Mouse (Mus musculus): ENCODE data around the gene Wdfy3. TPM values are rescaled to one million over a fixed set of nuclear protein-coding genes. Genes with fewer than 3 reads are reported as not detected.

Wdfy3 gene
- total RNA-seq, 1 experiment from 2014 or later: 11.2 TPM

GRCm38 (mm10) chr5:102063013-102063752 is 6.5 kb downstream of the Wdfy3 start:
- no peak for ATAC-seq (replicated peaks in 1 of 2; ENCODE audit: insufficient read depth in 1 of 2, low FRiP score in 2 of 2, low TSS enrichment in 1 of 2, low read depth in 1 of 2, poor library complexity in 2 of 2, severe bottlenecking in 2 of 2)

- ATAC-seq (replicated peaks in 1 of 2; ENCODE audit: insufficient read depth in 1 of 2, low FRiP score in 2 of 2, low TSS enrichment in 1 of 2, low read depth in 1 of 2, poor library complexity in 2 of 2, severe bottlenecking in 2 of 2): no peak
These were observed 7.9 kb downstream of the Wdfy3 start for GRCm38 (mm10) chr5:102061816-102062215.

GRCm38 (mm10) chr5:102055946-102056345 is 13.8 kb downstream of the Wdfy3 start:
- ATAC-seq (replicated peaks in 1 of 2; ENCODE audit: insufficient read depth in 1 of 2, low FRiP score in 2 of 2, low TSS enrichment in 1 of 2, low read depth in 1 of 2, poor library complexity in 2 of 2, severe bottlenecking in 2 of 2): no peak

GRCm38 (mm10) chr5:102055130-102055641 is 14.5 kb downstream of the Wdfy3 start:
- ATAC-seq (replicated peaks in 1 of 2; ENCODE audit: insufficient read depth in 1 of 2, low FRiP score in 2 of 2, low TSS enrichment in 1 of 2, low read depth in 1 of 2, poor library complexity in 2 of 2, severe bottlenecking in 2 of 2): peak in 1 of 2 experiments; percentile 29; a peak in 1 of 4 replicates

- no peak for ATAC-seq (replicated peaks in 1 of 2; ENCODE audit: insufficient read depth in 1 of 2, low FRiP score in 2 of 2, low TSS enrichment in 1 of 2, low read depth in 1 of 2, poor library complexity in 2 of 2, severe bottlenecking in 2 of 2)
These were observed 15.1 kb downstream of the Wdfy3 start for GRCm38 (mm10) chr5:102054511-102055093.

- ATAC-seq (replicated peaks in 1 of 2; ENCODE audit: insufficient read depth in 1 of 2, low FRiP score in 2 of 2, low TSS enrichment in 1 of 2, low read depth in 1 of 2, poor library complexity in 2 of 2, severe bottlenecking in 2 of 2): no peak
These were observed 16.8 kb downstream of the Wdfy3 start for GRCm38 (mm10) chr5:102052906-102053305.

- no peak for ATAC-seq (replicated peaks in 1 of 2; ENCODE audit: insufficient read depth in 1 of 2, low FRiP score in 2 of 2, low TSS enrichment in 1 of 2, low read depth in 1 of 2, poor library complexity in 2 of 2, severe bottlenecking in 2 of 2)
These were observed 17.3 kb downstream of the Wdfy3 start for GRCm38 (mm10) chr5:102052465-102052864.

- ATAC-seq (replicated peaks in 1 of 2; ENCODE audit: insufficient read depth in 1 of 2, low FRiP score in 2 of 2, low TSS enrichment in 1 of 2, low read depth in 1 of 2, poor library complexity in 2 of 2, severe bottlenecking in 2 of 2): no peak
These were observed 19.0 kb downstream of the Wdfy3 start for GRCm38 (mm10) chr5:102050677-102051076.

GRCm38 (mm10) chr5:102048416-102048815 is 21.3 kb downstream of the Wdfy3 start:
- ATAC-seq (replicated peaks in 1 of 2; ENCODE audit: insufficient read depth in 1 of 2, low FRiP score in 2 of 2, low TSS enrichment in 1 of 2, low read depth in 1 of 2, poor library complexity in 2 of 2, severe bottlenecking in 2 of 2): no peak

GRCm38 (mm10) chr5:102046617-102047116 is 23.1 kb downstream of the Wdfy3 start:
- ATAC-seq (replicated peaks in 1 of 2; ENCODE audit: insufficient read depth in 1 of 2, low FRiP score in 2 of 2, low TSS enrichment in 1 of 2, low read depth in 1 of 2, poor library complexity in 2 of 2, severe bottlenecking in 2 of 2): no peak

- peak in 1 of 2 experiments; percentile 63; a peak in 1 of 4 replicates for ATAC-seq (replicated peaks in 1 of 2; ENCODE audit: insufficient read depth in 1 of 2, low FRiP score in 2 of 2, low TSS enrichment in 1 of 2, low read depth in 1 of 2, poor library complexity in 2 of 2, severe bottlenecking in 2 of 2)
These were observed 23.8 kb downstream of the Wdfy3 start for GRCm38 (mm10) chr5:102045636-102046616.

- peak; percentile 66 to 74 for ATAC-seq (replicated peaks in 1 of 2; ENCODE audit: insufficient read depth in 1 of 2, low FRiP score in 2 of 2, low TSS enrichment in 1 of 2, low read depth in 1 of 2, poor library complexity in 2 of 2, severe bottlenecking in 2 of 2)
These were observed 24.5 kb downstream of the Wdfy3 start for GRCm38 (mm10) chr5:102045177-102045576.

- ATAC-seq (replicated peaks in 1 of 2; ENCODE audit: insufficient read depth in 1 of 2, low FRiP score in 2 of 2, low TSS enrichment in 1 of 2, low read depth in 1 of 2, poor library complexity in 2 of 2, severe bottlenecking in 2 of 2): peak; percentile 80 to 82
These were observed 36.4 kb downstream of the Wdfy3 start for GRCm38 (mm10) chr5:102033281-102033680.

GRCm38 (mm10) chr5:102032594-102033240 is 37.0 kb downstream of the Wdfy3 start:
- ATAC-seq (replicated peaks in 1 of 2; ENCODE audit: insufficient read depth in 1 of 2, low FRiP score in 2 of 2, low TSS enrichment in 1 of 2, low read depth in 1 of 2, poor library complexity in 2 of 2, severe bottlenecking in 2 of 2): no peak

GRCm38 (mm10) chr5:102032191-102032590 is 37.5 kb downstream of the Wdfy3 start:
- no peak for ATAC-seq (replicated peaks in 1 of 2; ENCODE audit: insufficient read depth in 1 of 2, low FRiP score in 2 of 2, low TSS enrichment in 1 of 2, low read depth in 1 of 2, poor library complexity in 2 of 2, severe bottlenecking in 2 of 2)

- no peak for ATAC-seq (replicated peaks in 1 of 2; ENCODE audit: insufficient read depth in 1 of 2, low FRiP score in 2 of 2, low TSS enrichment in 1 of 2, low read depth in 1 of 2, poor library complexity in 2 of 2, severe bottlenecking in 2 of 2)
These were observed 46.3 kb downstream of the Wdfy3 start for GRCm38 (mm10) chr5:102023376-102023775.
